Mouse (Mus musculus) MEL (cell line): Measurements from ENCODE around the gene Ppfibp1. TPM values are rescaled to one million over a fixed set of nuclear protein-coding genes. Genes with fewer than 3 reads are reported as not detected.

Experiments used
- DNase-seq: peaks from one replicate; pipeline ENCODE4 v3.0.0; 2011; ENCODE audit warnings: low read depth, low spot score
- H3K27ac ChIP-seq: 2 replicates; pipeline ENCODE4 v1.5.1; 2012; ENCODE audit warnings: low read depth, mild to moderate bottlenecking, control low read depth, low read length, moderate library complexity; ENCODE audit not compliant: control insufficient read depth
- H3K27me3 ChIP-seq, 2 experiments: fragments of 150-350 bp in 1 of 2; sonication (generic) in 1 of 2; 2 replicates each; pipeline ENCODE4 v1.6.1; 2012; ENCODE audit warnings: low read length in 2 of 2, mild to moderate bottlenecking in 2 of 2, improper control_type of control experiment in 1 of 2, moderate library complexity in 1 of 2; ENCODE audit not compliant: insufficient read depth in 2 of 2, control insufficient read depth in 1 of 2
- H3K36me3 ChIP-seq, 2 experiments: 2 replicates each; pipeline ENCODE4 v1.6.1; 2012 to 2014; ENCODE audit warnings: low read length in 2 of 2, improper control_type of control experiment in 1 of 2, inconsistent platforms in 1 of 2, mild to moderate bottlenecking in 1 of 2; ENCODE audit not compliant: insufficient read depth in 2 of 2, control insufficient read depth in 1 of 2
- H3K4me1 ChIP-seq, 2 experiments: fragments of 150-350 bp in 1 of 2; sonication (generic) in 1 of 2; 2 replicates each; pipeline ENCODE4 v1.6.1; 2012; ENCODE audit warnings: low read length in 2 of 2, improper control_type of control experiment in 1 of 2, mild to moderate bottlenecking in 1 of 2; ENCODE audit not compliant: insufficient read depth in 2 of 2, control insufficient read depth in 1 of 2
- H3K4me3 ChIP-seq, 2 experiments: fragments of 150-350 bp in 1 of 2; sonication (generic) in 1 of 2; 2 replicates each; pipeline ENCODE4 v1.5.1; 2012; ENCODE audit warnings: low read depth in 2 of 2, low read length in 2 of 2, mild to moderate bottlenecking in 2 of 2, moderate library complexity in 2 of 2, control low read depth in 1 of 2, improper control_type of control experiment in 1 of 2; ENCODE audit not compliant: control insufficient read depth in 1 of 2, insufficient read depth in 1 of 2
- H3K79me2 ChIP-seq: 2 replicates; pipeline ENCODE4 v1.6.1; 2012; ENCODE audit warnings: mild to moderate bottlenecking, low read length, moderate library complexity; ENCODE audit not compliant: control insufficient read depth, poor library complexity, insufficient read depth
- H3K9ac ChIP-seq: 2 replicates; pipeline ENCODE4 v1.6.1; 2012; ENCODE audit warnings: low read depth, mild to moderate bottlenecking, control low read depth, low read length, moderate library complexity; ENCODE audit not compliant: control insufficient read depth, poor library complexity, severe bottlenecking
- H3K9me3 ChIP-seq: fragments of 150-350 bp; sonication (generic); replicated peaks from 2 replicates; pipeline ENCODE4 v1.6.1; 2012; ENCODE audit warnings: mild to moderate bottlenecking, low read length, improper control_type of control experiment, moderate library complexity; ENCODE audit not compliant: insufficient read depth
- BHLHE40 ChIP-seq: IDR thresholded peaks from 2 replicates; pipeline ENCODE4 v1.6.1; 2012; ENCODE audit warnings: low read depth, mild to moderate bottlenecking, inconsistent platforms, low read length, improper control_type of control experiment, borderline replicate concordance
- CHD1 ChIP-seq: IDR thresholded peaks from 2 replicates; pipeline ENCODE4 v1.6.1; 2012; ENCODE audit warnings: low read depth, mild to moderate bottlenecking, inconsistent platforms, low read length, improper control_type of control experiment
- CHD2 ChIP-seq: IDR thresholded peaks from 2 replicates; pipeline ENCODE4 v1.6.1; 2011; ENCODE audit warnings: low read length, improper control_type of control experiment
- CTCF ChIP-seq, 3 experiments: IDR thresholded peaks in 2 of 3; conservative IDR thresholded peaks in 1 of 3; 2 replicates each; pipeline ENCODE4 v1.5.1; 2011 to 2012; ENCODE audit warnings: low read length in 3 of 3, low read depth in 2 of 3, mild to moderate bottlenecking in 2 of 3, improper control_type of control experiment in 1 of 3, inconsistent platforms in 1 of 3, mixed read lengths in 1 of 3, moderate library complexity in 1 of 3; ENCODE audit not compliant: control insufficient read depth in 1 of 3, insufficient read depth in 1 of 3, poor library complexity in 1 of 3, severe bottlenecking in 1 of 3
- E2F4 ChIP-seq: IDR thresholded peaks from 2 replicates; pipeline ENCODE4 v1.6.1; 2011; ENCODE audit warnings: low read depth, low read length, improper control_type of control experiment, borderline replicate concordance
- ELF1 ChIP-seq: IDR thresholded peaks from 2 replicates; pipeline ENCODE4 v1.6.1; 2014; ENCODE audit warnings: low read depth, mild to moderate bottlenecking, inconsistent platforms, low read length, improper control_type of control experiment, moderate library complexity
- EP300 ChIP-seq, 2 experiments: IDR thresholded peaks; 2 replicates each; pipeline ENCODE4 v1.6.1; 2011; ENCODE audit warnings: improper control_type of control experiment in 2 of 2, low read length in 2 of 2, low read depth in 1 of 2, mild to moderate bottlenecking in 1 of 2
- GABPA ChIP-seq: IDR thresholded peaks from 2 replicates; pipeline ENCODE4 v1.6.1; 2012; ENCODE audit warnings: low read depth, mild to moderate bottlenecking, inconsistent platforms, low read length, improper control_type of control experiment, moderate library complexity
- JUND ChIP-seq: IDR thresholded peaks from 2 replicates; pipeline ENCODE4 v1.6.1; 2011; ENCODE audit warnings: low read depth, mild to moderate bottlenecking, improper control_type of control experiment, low read length
- KAT2A ChIP-seq: conservative IDR thresholded peaks from 2 replicates; pipeline ENCODE4 v1.6.1; 2012; ENCODE audit warnings: low read depth, low read length, improper control_type of control experiment, inconsistent platforms
- MAFK ChIP-seq: IDR thresholded peaks from 2 replicates; pipeline ENCODE4 v1.6.1; 2011; ENCODE audit warnings: low read depth, mild to moderate bottlenecking, low read length, improper control_type of control experiment, borderline replicate concordance
- NRF1 ChIP-seq: IDR thresholded peaks from 2 replicates; pipeline ENCODE4 v1.6.1; 2014; ENCODE audit warnings: low read depth, mild to moderate bottlenecking, inconsistent platforms, low read length, improper control_type of control experiment, moderate library complexity; ENCODE audit not compliant: poor library complexity, insufficient read depth, severe bottlenecking
- POLR2A ChIP-seq, 2 experiments: IDR thresholded peaks; 2 replicates each; pipeline ENCODE4 v1.6.1; 2011 to 2012; ENCODE audit warnings: low read length in 2 of 2, mild to moderate bottlenecking in 2 of 2, control low read depth in 1 of 2, improper control_type of control experiment in 1 of 2, low read depth in 1 of 2, moderate library complexity in 1 of 2; ENCODE audit not compliant: control insufficient read depth in 1 of 2, insufficient read depth in 1 of 2, poor library complexity in 1 of 2
- POLR2AphosphoS2 ChIP-seq: IDR thresholded peaks from 2 replicates; pipeline ENCODE4 v1.6.1; 2011; ENCODE audit warnings: low read length, improper control_type of control experiment
- RCOR1 ChIP-seq: IDR thresholded peaks from 2 replicates; pipeline ENCODE4 v1.6.1; 2012; ENCODE audit warnings: low read depth, mild to moderate bottlenecking, inconsistent platforms, low read length, improper control_type of control experiment
- SIN3A ChIP-seq: IDR thresholded peaks from 2 replicates; pipeline ENCODE4 v1.6.1; 2012; ENCODE audit warnings: low read length, improper control_type of control experiment, inconsistent platforms
- SMC3 ChIP-seq: IDR thresholded peaks from 2 replicates; pipeline ENCODE4 v1.6.1; 2011; ENCODE audit warnings: low read depth, low read length, improper control_type of control experiment
- TAL1 ChIP-seq: IDR thresholded peaks from 2 replicates; pipeline ENCODE4 v1.6.1; 2012; ENCODE audit warnings: mild to moderate bottlenecking, inconsistent platforms, low read length, moderate library complexity, mixed read lengths
- TBP ChIP-seq: IDR thresholded peaks from 2 replicates; pipeline ENCODE4 v1.8.0; 2011; ENCODE audit warnings: low read depth, low read length, improper control_type of control experiment
- TCF12 ChIP-seq: IDR thresholded peaks from 2 replicates; pipeline ENCODE4 v1.6.1; 2014; ENCODE audit warnings: low read depth, mild to moderate bottlenecking, inconsistent platforms, low read length, improper control_type of control experiment, moderate library complexity
- UBTF ChIP-seq: IDR thresholded peaks from 2 replicates; pipeline ENCODE4 v1.6.1; 2012; ENCODE audit warnings: low read depth, mild to moderate bottlenecking, inconsistent platforms, low read length, improper control_type of control experiment, moderate library complexity, borderline replicate concordance; ENCODE audit not compliant: insufficient read depth
- USF1 ChIP-seq: IDR thresholded peaks from 2 replicates; pipeline ENCODE4 v1.6.1; 2014; ENCODE audit warnings: low read depth, mild to moderate bottlenecking, inconsistent platforms, low read length, improper control_type of control experiment, moderate library complexity
- USF2 ChIP-seq, 2 experiments: IDR thresholded peaks; 2 replicates each; pipeline ENCODE4 v1.6.1; 2011 to 2012; ENCODE audit warnings: improper control_type of control experiment in 2 of 2, low read length in 2 of 2, borderline replicate concordance in 1 of 2, inconsistent platforms in 1 of 2, low read depth in 1 of 2, mild to moderate bottlenecking in 1 of 2; ENCODE audit not compliant: insufficient read depth in 1 of 2
- ZC3H11A ChIP-seq: IDR thresholded peaks from 2 replicates; pipeline ENCODE4 v1.6.1; 2012; ENCODE audit warnings: low read depth, mild to moderate bottlenecking, inconsistent platforms, low read length, improper control_type of control experiment
- ZKSCAN1 ChIP-seq: IDR thresholded peaks from 2 replicates; pipeline ENCODE4 v1.6.1; 2012; ENCODE audit warnings: low read depth, mild to moderate bottlenecking, inconsistent platforms, low read length, improper control_type of control experiment, moderate library complexity
- ZNF384 ChIP-seq: IDR thresholded peaks from 2 replicates; pipeline ENCODE4 v1.6.1; 2012; ENCODE audit warnings: low read depth, mild to moderate bottlenecking, inconsistent platforms, low read length, improper control_type of control experiment
- polyA plus RNA-seq, 2 experiments: library from polyadenylated mRNA; stranded (reverse) in 1 of 2; unstranded in 1 of 2; fragments of >175 nt in 1 of 2; fragments of >200 nt in 1 of 2; gene quantifications; 2 replicates each; pipeline versions ENCODE4 v1.2.1 to v1.2.4; 2012; ENCODE audit warnings: low replicate concordance in 2 of 2, low read depth in 1 of 2; ENCODE audit not compliant: insufficient read length in 2 of 2, insufficient read depth in 1 of 2, missing spikeins in 1 of 2
- total RNA-seq: library from RNA; depleted of rRNA; stranded (reverse); fragments of 300-350 nt; gene quantifications from 2 replicates; pipeline ENCODE4 v1.2.3, GENCODE M21; 2012

The Ppfibp1 gene
- total and polyA plus RNA-seq, 3 experiments, result 12.2 to 14.6 TPM; not detected in 1

- DNase-seq, result no peak
- Histone ChIP-seq H3K9me3 (no peaks in the 10 kb centered on the region), H3K36me3 (peaks cover 0 to 3% of the 10 kb centered on the region in 2 experiments; a peak in 2 of 4 replicates), H3K27me3 (no peaks in the 10 kb centered on the region), H3K4me1 (peaks cover 5 to 7% of the 10 kb centered on the region in 2 experiments), H3K79me2 (no peaks in the 10 kb centered on the region), H3K9ac (no peak overlapping the region), H3K27ac (no peak overlapping the region), H3K4me3 (no peak overlapping the region)
- TF ChIP-seq POLR2A (IDR thresholded peaks at IDR 0.05; ENCODE audit: control insufficient read depth in 1 of 2, insufficient read depth in 1 of 2, low read depth in 1 of 2, low read length in 2 of 2, poor library complexity in 1 of 2) (no peak), CHD1 (no peak), USF2 (IDR thresholded peaks at IDR 0.05; ENCODE audit: borderline replicate concordance in 1 of 2, insufficient read depth in 1 of 2, low read depth in 1 of 2, low read length in 2 of 2) (no peak), TAL1 (no peak), NRF1 (no peak), SMC3 (no peak), CHD2 (no peak), CTCF (IDR thresholded peaks at IDR 0.05 in 2 of 3, conservative IDR thresholded peaks at IDR 0.05 in 1 of 3; ENCODE audit: control insufficient read depth in 1 of 3, insufficient read depth in 1 of 3, low read depth in 2 of 3, low read length in 3 of 3, poor library complexity in 1 of 3, severe bottlenecking in 1 of 3) (no peak), UBTF (no peak), ZC3H11A (no peak), TCF12 (no peak), RCOR1 (no peak), ZNF384 (no peak), SIN3A (no peak)
Measured at GRCm38 (mm10) chr6:146878926-146879325, 9.4 kb upstream of the Ppfibp1 start.

- Histone ChIP-seq H3K4me1 (peaks cover 0 to 4% of the 10 kb centered on the region in 2 experiments; a peak in 2 of 4 replicates), H3K79me2 (no peaks in the 10 kb centered on the region), H3K27me3 (no peaks in the 10 kb centered on the region), H3K9ac (no peak overlapping the region), H3K9me3 (no peaks in the 10 kb centered on the region), H3K36me3 (peaks cover 0 to 2% of the 10 kb centered on the region in 2 experiments; a peak in 2 of 4 replicates), H3K4me3 (no peak overlapping the region), H3K27ac (no peak overlapping the region)
- DNase-seq, result no peak
- TF ChIP-seq ZNF384 (no peak), POLR2AphosphoS2 (no peak), KAT2A (no peak), EP300 (IDR thresholded peaks at IDR 0.05; ENCODE audit: low read depth in 1 of 2, low read length in 2 of 2) (no peak), CHD2 (no peak), TAL1 (no peak), USF1 (no peak), CTCF (IDR thresholded peaks at IDR 0.05 in 2 of 3, conservative IDR thresholded peaks at IDR 0.05 in 1 of 3; ENCODE audit: control insufficient read depth in 1 of 3, insufficient read depth in 1 of 3, low read depth in 2 of 3, low read length in 3 of 3, poor library complexity in 1 of 3, severe bottlenecking in 1 of 3) (no peak), GABPA (no peak), ELF1 (no peak), TBP (no peak), UBTF (no peak), ZKSCAN1 (no peak), JUND (no peak), E2F4 (no peak), RCOR1 (no peak), MAFK (no peak), BHLHE40 (no peak), ZC3H11A (no peak)
Measured at GRCm38 (mm10) chr6:146879856-146880255, 8.4 kb upstream of the Ppfibp1 start.
